Mouse (Mus musculus) ZHBTc4 (cell line): ENCODE data around the gene Smarcd3.

Experiments used
- DNase-seq: peaks from one replicate; pipeline ENCODE4 v3.0.0-alpha.2; 2011; ENCODE audit warnings: low read depth, low spot score

Smarcd3 gene

GRCm38 (mm10) chr5:24597221-24597728 lies 26.9 kb downstream of the Smarcd3 start:
- peak; percentile 87 for DNase-seq

- no peak for DNase-seq
These were observed 27.6 kb downstream of the Smarcd3 start for GRCm38 (mm10) chr5:24596519-24597171.

- DNase-seq = no peak
These were observed 28.3 kb downstream of the Smarcd3 start for GRCm38 (mm10) chr5:24595786-24596380.

- DNase-seq = no peak
These were observed 28.9 kb downstream of the Smarcd3 start for GRCm38 (mm10) chr5:24595261-24595660.

- no peak for DNase-seq
These were observed 29.9 kb downstream of the Smarcd3 start for GRCm38 (mm10) chr5:24594346-24594745.

- DNase-seq = no peak
These were observed 30.3 kb downstream of the Smarcd3 start for GRCm38 (mm10) chr5:24593928-24594327.

GRCm38 (mm10) chr5:24593230-24593629 lies 31.0 kb downstream of the Smarcd3 start:
- no peak for DNase-seq

- DNase-seq = no peak
These were observed 31.6 kb downstream of the Smarcd3 start for GRCm38 (mm10) chr5:24592471-24593160.

- no peak for DNase-seq
These were observed 32.3 kb downstream of the Smarcd3 start for GRCm38 (mm10) chr5:24591796-24592470.

GRCm38 (mm10) chr5:24591268-24591721 lies 32.9 kb downstream of the Smarcd3 start:
- DNase-seq = no peak

GRCm38 (mm10) chr5:24589511-24590500 lies 34.4 kb downstream of the Smarcd3 start:
- no peak for DNase-seq

GRCm38 (mm10) chr5:24587200-24587577 lies 37.0 kb downstream of the Smarcd3 start:
- no peak for DNase-seq

- peak; percentile 91 for DNase-seq
These were observed 37.5 kb downstream of the Smarcd3 start, which contains the start of gene Chpf2 for GRCm38 (mm10) chr5:24586547-24587199. TSS of gene Chpf2 (plus strand) at chr5:24586741.

GRCm38 (mm10) chr5:24586106-24586505 lies 38.1 kb downstream of the Smarcd3 start:
- no peak for DNase-seq

- no peak for DNase-seq
These were observed 45.9 kb downstream of the Smarcd3 start for GRCm38 (mm10) chr5:24578109-24578963.

- DNase-seq = peak; percentile 100
These were observed 46.9 kb downstream of the Smarcd3 start, which contains the start of gene Abcf2 for GRCm38 (mm10) chr5:24577183-24577929. TSS of gene Abcf2 (minus strand) at chr5:24577467.

- DNase-seq = peak; percentile 50
These were observed 47.4 kb downstream of the Smarcd3 start for GRCm38 (mm10) chr5:24576801-24577182.

- DNase-seq = no peak
These were observed 48.3 kb downstream of the Smarcd3 start for GRCm38 (mm10) chr5:24575948-24576347.
